Mouse (Mus musculus): ENCODE data around the gene Orai3.

The Orai3 gene

GRCm38 (mm10) chr7:127799738-127800137 lies 30.1 kb downstream of the Orai3 start:
- no peak for DNase-seq

- peak; percentile 85 for DNase-seq
Measured at GRCm38 (mm10) chr7:127800435-127801009, 30.9 kb downstream of the Orai3 start, which contains the start of gene Hsd3b7. Hsd3b7 (plus strand) TSS chr7:127800604.

GRCm38 (mm10) chr7:127801010-127801621 lies 31.5 kb downstream of the Orai3 start:
- no peak for DNase-seq

- DNase-seq = peak; percentile 79
Measured at GRCm38 (mm10) chr7:127802313-127802712, 32.7 kb downstream of the Orai3 start.

GRCm38 (mm10) chr7:127808821-127809220 lies 39.2 kb downstream of the Orai3 start:
- DNase-seq = no peak

GRCm38 (mm10) chr7:127809846-127810245 lies 40.2 kb downstream of the Orai3 start:
- DNase-seq = no peak

GRCm38 (mm10) chr7:127810650-127811049 lies 41.0 kb downstream of the Orai3 start:
- DNase-seq = no peak

- no peak for DNase-seq
Measured at GRCm38 (mm10) chr7:127811240-127811639, 41.6 kb downstream of the Orai3 start.

GRCm38 (mm10) chr7:127812292-127812691 lies 42.7 kb downstream of the Orai3 start:
- DNase-seq = no peak

GRCm38 (mm10) chr7:127813821-127814220 lies 44.2 kb downstream of the Orai3 start:
- no peak for DNase-seq

GRCm38 (mm10) chr7:127814241-127814921 lies 44.8 kb downstream of the Orai3 start:
- peak; percentile 94 for DNase-seq

- no peak for DNase-seq
Measured at GRCm38 (mm10) chr7:127815116-127815665, 45.6 kb downstream of the Orai3 start.

GRCm38 (mm10) chr7:127815954-127816821 lies 46.6 kb downstream of the Orai3 start:
- no peak for DNase-seq

GRCm38 (mm10) chr7:127817053-127817452 lies 47.4 kb downstream of the Orai3 start:
- no peak for DNase-seq

GRCm38 (mm10) chr7:127817776-127818175 lies 48.2 kb downstream of the Orai3 start:
- no peak for DNase-seq

- no peak for DNase-seq
Measured at GRCm38 (mm10) chr7:127820836-127821509, 51.4 kb downstream of the Orai3 start.

- DNase-seq = no peak
Measured at GRCm38 (mm10) chr7:127822494-127822893, 52.9 kb downstream of the Orai3 start.

- peak; percentile 60 for DNase-seq
Measured at GRCm38 (mm10) chr7:127823236-127824171, 53.9 kb downstream of the Orai3 start.

- peak; percentile 76 for DNase-seq
Measured at GRCm38 (mm10) chr7:127824176-127824871, 54.7 kb downstream of the Orai3 start, which contains the start of the genes Stx4a and Stx1b. Stx4a (plus strand) TSS chr7:127824294. Stx1b (minus strand) TSS chr7:127824549.

All from cerebellum, adult 11 months (tissue).